Mouse (Mus musculus): ENCODE measurements around the gene Mtus2.
"Not testable (repeated sequence)": the region's sequence is repeated elsewhere in the genome, so short reads cannot be mapped to it uniquely, and the experiment has no call there.

The Mtus2 gene

DNA sequence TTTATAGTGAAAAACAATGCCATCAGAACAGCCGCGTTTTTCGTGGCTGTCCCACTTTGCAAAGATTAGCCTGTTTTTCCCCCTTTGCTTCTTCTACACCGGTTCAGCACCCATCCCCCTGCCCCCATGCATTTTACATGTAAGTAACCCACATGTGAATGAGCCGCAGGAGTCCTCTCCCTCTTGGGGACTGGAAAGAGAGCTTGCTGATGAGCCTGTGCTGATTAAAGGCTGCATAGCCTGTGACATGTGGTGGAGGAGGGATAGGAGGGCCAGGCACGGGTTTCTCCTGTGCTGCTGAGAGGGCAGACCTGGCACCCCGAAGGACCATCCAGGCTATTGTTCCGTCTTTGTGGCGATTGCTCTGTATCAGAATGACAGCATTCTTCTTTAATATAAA, 151.2 kb downstream of the Mtus2 start:
- DNase-seq (ENCODE audit: low read depth, low spot score) = no peak

DNA sequence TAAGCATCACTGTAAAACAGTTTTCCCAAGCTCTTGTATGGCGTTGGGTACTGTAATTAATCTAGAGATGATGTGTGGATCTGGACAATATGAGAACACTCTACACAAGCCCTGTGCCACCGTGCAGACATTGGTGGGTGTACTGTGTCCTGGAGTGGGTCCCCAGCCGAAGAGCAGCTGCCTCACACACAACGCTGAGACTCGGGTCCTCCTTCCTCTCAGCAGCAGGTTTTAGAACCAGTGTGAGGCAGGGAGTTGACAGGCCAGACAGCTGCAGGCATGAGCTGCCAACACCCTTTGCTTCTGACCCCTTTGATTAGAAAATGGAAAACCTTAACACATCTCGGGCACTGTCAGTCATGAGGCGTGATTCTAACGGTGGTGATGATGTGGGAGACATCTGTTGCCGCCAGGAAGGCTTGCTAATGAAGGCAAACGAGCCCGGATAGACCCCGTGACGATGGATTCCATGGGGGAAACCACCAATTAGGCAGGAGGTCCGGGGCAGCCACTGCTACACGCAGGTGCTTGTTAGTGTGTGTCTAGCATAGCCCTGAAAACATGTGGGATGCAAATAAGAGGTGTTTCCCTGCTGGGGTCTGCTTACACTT, 158.2 kb downstream of the Mtus2 start:
- no peak for DNase-seq (ENCODE audit: low read depth, low spot score)

DNA sequence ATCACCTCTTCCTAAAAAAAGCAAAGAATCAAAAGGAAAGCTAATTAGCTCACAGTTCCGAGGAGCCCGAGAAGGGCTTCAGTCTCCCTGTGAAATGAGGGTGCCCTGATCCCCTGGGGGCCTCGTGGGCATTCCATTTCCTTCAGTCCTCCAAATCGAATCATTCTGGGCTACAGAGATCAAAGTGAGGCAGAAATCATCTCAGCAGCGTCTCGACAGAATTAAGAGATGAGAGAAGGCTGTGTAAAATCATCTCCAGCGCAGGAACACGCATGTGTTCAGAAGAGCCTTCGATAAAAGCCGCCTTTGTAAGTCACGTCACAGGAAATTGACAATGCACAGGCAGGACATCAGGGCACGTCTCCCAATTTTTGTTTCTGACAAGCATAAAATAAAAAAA, 167.2 kb downstream of the Mtus2 start:
- DNase-seq (ENCODE audit: low read depth, low spot score) = no peak

DNA sequence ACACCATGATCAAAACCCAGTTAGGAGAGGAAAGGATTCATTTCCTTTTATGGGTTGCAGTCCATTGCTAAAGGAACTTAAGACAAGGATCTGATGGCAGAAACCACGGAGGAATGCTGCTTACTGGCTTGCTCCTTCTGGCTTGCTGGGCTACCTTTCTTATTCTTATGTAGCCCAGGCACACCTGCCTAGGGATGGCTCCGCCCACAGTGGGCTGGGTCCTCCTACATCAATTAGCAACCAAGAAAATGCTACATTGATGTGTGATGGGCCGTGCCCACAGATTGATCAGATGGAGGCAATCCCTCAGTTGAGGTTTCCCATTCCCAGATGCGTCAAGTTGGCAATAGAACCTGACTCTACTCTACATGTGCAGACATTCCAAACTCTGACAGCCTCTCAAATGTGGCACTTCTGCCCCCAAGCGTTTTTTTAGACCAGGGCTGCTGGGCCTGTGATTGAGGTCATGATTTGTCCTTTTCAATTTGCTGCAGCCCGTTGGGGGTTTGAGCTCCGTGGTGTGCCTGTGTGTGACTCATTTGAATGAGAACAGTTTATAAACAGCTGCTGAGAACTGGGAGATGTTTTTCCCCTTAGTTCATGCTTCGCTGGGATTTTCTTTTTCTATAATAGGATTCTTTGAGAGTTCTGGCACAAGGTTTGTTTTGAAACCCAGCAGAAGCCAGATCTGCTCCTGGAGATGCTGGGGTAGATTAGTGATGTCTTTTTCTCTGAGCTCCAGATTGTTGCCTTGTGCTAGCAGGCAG, 173.8 kb downstream of the Mtus2 start:
- no peak for DNase-seq (ENCODE audit: low read depth, low spot score)

DNA sequence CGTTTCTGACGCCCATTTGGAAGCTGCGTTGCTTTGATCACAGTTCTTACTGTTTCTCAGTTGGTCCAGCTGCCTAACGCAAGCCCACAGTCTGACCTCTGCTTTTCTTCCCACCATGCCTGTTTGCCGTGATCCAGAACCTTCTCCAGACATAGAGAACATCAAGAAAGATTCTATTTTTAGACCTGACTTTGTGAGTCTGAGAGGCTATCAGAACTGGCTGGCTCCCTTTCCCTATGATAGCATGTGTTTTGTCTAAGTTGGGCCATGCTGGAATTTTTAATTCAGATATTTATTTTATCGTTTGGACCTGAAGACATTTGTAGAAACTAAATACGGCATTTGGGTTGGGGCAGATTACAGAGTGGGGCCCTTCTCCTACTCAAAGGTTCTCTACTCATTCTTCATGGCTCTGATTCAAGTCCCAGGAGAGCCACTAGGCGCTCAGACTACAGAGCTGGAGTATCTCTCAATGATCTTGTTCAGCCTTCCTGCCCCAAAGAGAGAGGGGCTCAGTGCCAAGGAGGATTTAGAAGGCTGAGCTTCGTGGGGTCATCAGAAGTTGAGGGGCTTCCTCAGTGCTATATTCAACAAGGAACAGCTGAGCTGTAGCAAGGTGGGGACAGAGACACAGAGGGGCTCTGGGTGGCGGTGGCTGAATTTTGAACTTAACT, 174.5 kb downstream of the Mtus2 start:
- DNase-seq (ENCODE audit: low read depth, low spot score) = no peak

- no peak for DNase-seq (ENCODE audit: low read depth, low spot score)
Observed at GRCm38 (mm10) chr5:148133448-148134060, 176.4 kb downstream of the Mtus2 start.

GRCm38 (mm10) chr5:148141662-148142061, 184.5 kb downstream of the Mtus2 start:
- no peak for DNase-seq (ENCODE audit: low read depth, low spot score)

- DNase-seq (ENCODE audit: low read depth, low spot score) = no peak
Observed at GRCm38 (mm10) chr5:148146200-148146823, 189.2 kb downstream of the Mtus2 start.

DNA sequence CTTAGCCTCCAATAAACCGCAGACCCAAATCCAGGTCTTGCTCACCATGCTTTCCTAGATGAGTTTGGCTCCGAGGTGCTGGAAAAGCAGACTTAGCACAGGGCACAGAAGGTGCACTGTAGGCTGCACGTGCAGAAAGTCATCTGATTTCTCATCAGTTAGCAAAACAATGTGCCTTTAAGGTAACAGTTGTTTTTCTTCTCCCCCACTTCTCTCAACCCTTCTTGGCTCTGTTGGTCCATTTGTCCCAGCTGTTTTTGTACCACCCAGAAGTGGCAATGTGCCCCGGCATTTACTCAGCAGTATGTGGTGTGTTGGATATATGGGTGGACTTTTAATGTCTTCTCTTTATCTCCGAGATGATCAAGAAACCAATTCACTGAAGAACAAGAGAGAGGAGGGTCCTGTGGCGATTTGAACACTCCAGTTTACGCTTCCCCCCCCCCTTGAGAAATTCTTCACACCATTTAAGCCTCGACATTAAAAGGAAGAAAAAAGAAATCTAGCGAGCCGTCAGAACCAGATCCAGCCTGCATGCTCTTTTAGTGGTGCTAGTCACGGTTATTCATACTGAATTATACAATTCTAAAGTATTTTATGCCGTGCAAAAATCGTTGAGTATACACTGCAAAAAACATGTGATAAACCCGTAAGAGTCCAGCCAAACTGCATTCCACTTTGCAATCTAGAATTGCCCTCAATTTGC, 194.9 kb downstream of the Mtus2 start:
- no peak for DNase-seq (ENCODE audit: low read depth, low spot score)

- no peak for DNase-seq (ENCODE audit: low read depth, low spot score)
Observed at GRCm38 (mm10) chr5:148152600-148153402, 195.7 kb downstream of the Mtus2 start.

DNA sequence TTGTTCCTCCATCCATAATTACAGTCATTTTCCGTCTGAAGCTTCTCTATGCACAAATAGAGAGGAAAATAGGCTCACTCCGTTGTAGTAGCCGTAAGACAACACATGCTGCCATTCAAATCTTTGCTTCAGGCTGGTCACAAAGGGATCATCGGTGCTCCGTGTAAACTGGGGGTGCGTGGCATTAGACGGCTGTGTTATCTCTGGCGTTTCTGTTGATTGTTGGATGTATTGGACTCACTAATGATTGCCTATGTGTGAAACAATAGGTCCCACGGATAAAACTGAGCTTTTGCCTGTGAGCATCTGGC, 196.2 kb downstream of the Mtus2 start:
- no peak for DNase-seq (ENCODE audit: low read depth, low spot score)

- DNase-seq (ENCODE audit: low read depth, low spot score) = no peak
Observed at GRCm38 (mm10) chr5:148154727-148155126, 197.6 kb downstream of the Mtus2 start.

- no peak for DNase-seq (ENCODE audit: low read depth, low spot score)
Observed at GRCm38 (mm10) chr5:148159328-148159727, 202.2 kb downstream of the Mtus2 start.

- DNase-seq (ENCODE audit: low read depth, low spot score) = no peak
Observed at GRCm38 (mm10) chr5:148160529-148161154, 203.5 kb downstream of the Mtus2 start.

DNA sequence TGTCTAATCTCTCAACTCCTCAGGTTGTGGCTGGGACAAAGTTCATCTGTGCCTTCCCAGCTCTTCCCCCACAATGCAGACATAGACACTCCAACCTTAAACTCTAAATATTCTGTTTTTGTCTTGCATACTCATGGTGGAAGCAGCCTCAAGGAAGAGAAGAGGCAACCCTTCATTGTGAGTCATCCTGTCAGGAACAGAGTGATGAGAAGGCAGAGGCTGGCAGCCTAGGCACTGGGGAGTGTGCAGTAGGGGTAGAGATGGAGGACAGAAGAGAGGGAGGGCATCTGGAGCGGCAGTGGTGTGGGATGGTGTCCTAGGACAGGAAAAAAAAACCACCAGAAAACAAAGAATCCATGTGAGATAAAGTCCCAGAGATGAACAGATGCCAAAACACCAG, 208.0 kb downstream of the Mtus2 start:
- DNase-seq (ENCODE audit: low read depth, low spot score) = no peak

GRCm38 (mm10) chr5:148175091-148175490, 218.0 kb downstream of the Mtus2 start:
- no peak for DNase-seq (ENCODE audit: low read depth, low spot score)

- no peak for DNase-seq (ENCODE audit: low read depth, low spot score)
Observed at GRCm38 (mm10) chr5:148175742-148176426, 218.8 kb downstream of the Mtus2 start.

GRCm38 (mm10) chr5:148176539-148176938, 219.4 kb downstream of the Mtus2 start:
- not testable (repeated sequence) for DNase-seq (ENCODE audit: low read depth, low spot score)

DNA sequence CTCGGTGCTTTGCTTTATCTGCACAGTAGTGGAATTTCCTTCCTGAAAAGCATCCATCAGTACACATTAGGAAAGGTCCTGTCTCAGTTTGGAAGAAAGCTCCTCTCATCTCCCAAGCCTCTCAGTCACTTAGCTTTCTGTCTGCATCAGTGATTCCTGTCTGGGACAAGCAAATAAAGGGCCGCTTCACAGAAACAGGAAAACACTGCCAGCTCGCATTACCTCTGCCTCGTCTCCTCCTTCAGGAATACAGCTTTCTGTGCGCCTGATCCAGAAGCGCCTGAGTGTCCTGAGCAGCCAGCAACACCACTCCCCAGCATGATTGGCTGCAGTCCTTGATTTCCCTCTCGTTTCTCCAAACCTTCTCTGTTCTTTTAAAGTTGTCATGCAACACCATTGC, 222.1 kb downstream of the Mtus2 start:
- DNase-seq (ENCODE audit: low read depth, low spot score) = no peak

All from CD4-positive helper T cell, adult 2 months (primary cell).